Mouse (Mus musculus) brain, embryonic 14.5 days (tissue): Measurements from ENCODE around the gene Parvb.

ENCODE experiments used
- CTCF ChIP-seq: fragments of 200-500 bp; IDR thresholded peaks from 2 replicates; pipeline ENCODE4 v1.5.1; 2012; ENCODE audit warnings: inconsistent platforms, mild to moderate bottlenecking, moderate library complexity, borderline replicate concordance; ENCODE audit not compliant: insufficient read depth, insufficient read length; ENCODE audit errors: extremely low read depth
- POLR2A ChIP-seq: fragments of 200-500 bp; IDR thresholded peaks from 2 replicates; pipeline ENCODE4 v1.6.1; 2012; ENCODE audit warnings: mild to moderate bottlenecking, inconsistent platforms, borderline replicate concordance; ENCODE audit not compliant: poor library complexity, insufficient read depth, insufficient read length, severe bottlenecking; ENCODE audit errors: extremely low read depth

DNA sequence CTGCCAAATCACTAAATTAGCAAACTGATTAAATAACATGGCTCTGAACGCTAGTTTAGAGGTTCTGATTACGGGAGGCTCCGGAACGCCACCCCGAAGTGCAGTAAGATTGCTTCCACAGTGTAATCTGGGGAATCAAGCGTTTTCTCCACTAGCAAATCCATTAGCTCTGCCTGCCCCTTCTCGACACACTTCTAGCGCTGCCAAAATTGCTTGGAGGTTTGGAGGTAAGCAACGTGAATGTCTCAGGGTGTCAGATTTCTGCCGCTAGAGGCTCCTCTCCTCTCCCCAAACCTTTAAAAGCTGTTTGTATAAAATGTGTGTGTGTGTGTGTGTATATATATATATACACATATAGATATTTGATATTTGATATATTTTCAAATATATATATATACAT lies 7.1 kb upstream of the Parvb start:
- 0 out of 2 replicates have a peak, but pooled peaks have one; percentile 1 for TF ChIP-seq CTCF
- TF ChIP-seq POLR2A: no peak
